Mouse (Mus musculus): Measurements from ENCODE around the gene Bag5. TPM values are rescaled to one million over a fixed set of nuclear protein-coding genes. Genes with fewer than 3 reads are reported as not detected.

Bag5 gene
- polyA plus RNA-seq, 1 experiment from 2014 or later, result 65.5 TPM

DNA sequence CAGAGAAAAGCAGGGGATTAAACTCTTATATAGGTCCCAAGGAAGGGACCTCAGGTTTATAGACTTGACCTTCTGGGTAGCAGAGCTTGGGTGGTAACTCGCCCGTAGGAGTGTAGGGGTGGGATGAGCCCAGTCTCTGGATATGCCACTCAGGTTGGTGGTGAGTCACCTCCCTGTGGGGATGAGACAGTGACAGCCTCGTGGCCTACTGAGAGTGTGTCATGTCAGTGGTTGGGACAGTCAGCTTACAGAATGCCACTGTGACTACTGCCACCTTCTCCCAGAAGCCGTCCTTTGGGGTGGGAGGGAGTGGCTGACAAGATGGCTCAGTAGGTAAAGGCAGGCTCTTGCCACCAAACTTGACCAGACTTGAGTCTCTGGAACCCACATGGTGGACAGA, 26.7 kb downstream of the Bag5 start:
- Histone ChIP-seq H3K4me1 (replicated peaks; ENCODE audit: control insufficient read depth, insufficient read depth, low read length) (peaks cover 25% of the 10 kb centered on the region), H3K27ac (peak overlapping the region; percentile 82), H3K9me3 (ENCODE audit: control insufficient read depth, low read length) (no peaks in the 10 kb centered on the region), H3K4me2 (replicated peaks) (no peak overlapping the region), H3K4me3 (replicated peaks; ENCODE audit: low read length) (no peak overlapping the region), H3K36me3 (replicated peaks; ENCODE audit: control insufficient read depth, insufficient read depth) (peaks cover 11% of the 10 kb centered on the region; the same call in 1 of the 2 replicates), H3K9ac (no peak overlapping the region), H3K27me3 (ENCODE audit: control insufficient read depth, insufficient read depth, low read length) (no peaks in the 10 kb centered on the region)
- ATAC-seq (ENCODE audit: low FRiP score) (no peak), DNase-seq (ENCODE audit: low spot score) (no peak)
- 91% methylated on average over 4 of the region's 4 CpGs for WGBS

DNA sequence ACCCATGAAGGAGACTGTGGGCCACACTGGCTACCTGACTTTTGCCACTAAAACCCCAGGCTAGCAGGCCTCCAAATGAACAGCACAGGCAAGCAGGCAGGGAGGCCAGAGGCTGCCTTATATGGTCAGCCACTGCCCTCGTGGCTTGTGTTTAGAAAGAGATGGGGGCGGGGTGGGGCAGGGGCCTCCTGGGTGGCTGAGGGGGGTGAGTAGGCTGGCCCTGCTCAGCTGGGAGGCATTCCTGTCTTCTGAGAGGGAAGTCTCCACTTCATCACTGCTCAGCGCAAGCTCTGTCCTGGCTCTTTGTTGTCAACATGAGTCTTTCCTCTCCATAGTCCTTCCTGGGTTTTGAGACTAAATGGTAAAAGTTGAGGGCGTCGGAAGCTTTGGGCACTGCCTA, 30.3 kb downstream of the Bag5 start:
- peaks cover 18% of the 10 kb centered on the region; the same call in 1 of the 2 replicates for H3K36me3 ChIP-seq (replicated peaks; ENCODE audit: control insufficient read depth, insufficient read depth)
- H3K9me3 ChIP-seq (ENCODE audit: control insufficient read depth, low read length), result no peaks in the 10 kb centered on the region
- WGBS, result 67% methylated on average over 5 of the region's 5 CpGs
- H3K27me3 ChIP-seq (ENCODE audit: control insufficient read depth, insufficient read depth, low read length), result no peaks in the 10 kb centered on the region
- no peak overlapping the region for H3K9ac ChIP-seq
- no peak overlapping the region for H3K4me3 ChIP-seq (replicated peaks; ENCODE audit: low read length)
- H3K4me2 ChIP-seq (replicated peaks), result no peak overlapping the region
- ATAC-seq (ENCODE audit: low FRiP score) (no peak), DNase-seq (ENCODE audit: low spot score) (no peak)
- H3K4me1 ChIP-seq (replicated peaks; ENCODE audit: control insufficient read depth, insufficient read depth, low read length), result peaks cover 21% of the 10 kb centered on the region
- H3K27ac ChIP-seq, result no peak overlapping the region

DNA sequence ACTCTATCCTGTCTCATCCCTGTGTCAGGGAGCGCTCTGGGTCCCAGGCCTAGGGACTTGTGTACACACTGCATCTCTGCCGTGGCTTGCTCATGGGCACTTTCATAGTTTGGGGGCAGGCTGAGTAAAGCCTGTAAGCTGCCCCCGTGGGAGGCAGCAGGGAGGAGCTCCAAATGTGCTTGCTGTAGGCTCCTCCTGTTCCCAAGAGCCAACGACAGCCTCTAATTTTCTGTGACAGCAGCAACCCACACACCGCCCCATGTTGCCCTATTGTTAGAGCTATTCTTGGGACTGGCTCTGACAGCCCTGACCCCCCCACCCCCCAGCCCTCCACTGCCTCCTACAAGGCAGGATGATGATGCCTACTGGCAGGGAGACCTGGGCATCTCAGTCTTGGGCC, 31.1 kb downstream of the Bag5 start:
- peaks cover 18% of the 10 kb centered on the region; the same call in 1 of the 2 replicates for H3K36me3 ChIP-seq (replicated peaks; ENCODE audit: control insufficient read depth, insufficient read depth)

DNA sequence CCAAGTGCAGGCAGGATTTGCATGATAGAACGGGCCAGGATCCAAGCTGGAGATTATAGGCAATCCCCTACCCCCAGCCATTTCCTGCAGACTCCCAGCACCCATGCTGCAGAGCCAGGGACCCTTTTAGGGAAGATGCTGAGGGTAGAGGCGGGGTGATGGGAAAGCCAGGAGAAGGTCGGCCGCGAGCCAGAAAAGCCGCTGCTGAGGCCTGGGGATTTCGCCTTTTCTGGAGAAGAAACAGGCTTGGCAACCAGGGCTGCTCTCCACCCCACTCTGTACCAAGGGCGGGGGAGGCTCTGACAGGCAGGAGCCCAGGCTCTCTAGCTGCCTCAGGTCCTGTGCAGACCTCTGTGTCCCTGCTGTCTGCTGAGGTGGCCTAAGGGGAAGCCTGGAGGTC, 31.8 kb downstream of the Bag5 start:
- Histone ChIP-seq H3K4me2 (replicated peaks) (no peak overlapping the region), H3K27ac (no peak overlapping the region), H3K36me3 (replicated peaks; ENCODE audit: control insufficient read depth, insufficient read depth) (peaks cover 18% of the 10 kb centered on the region; the same call in 1 of the 2 replicates), H3K27me3 (ENCODE audit: control insufficient read depth, insufficient read depth, low read length) (no peaks in the 10 kb centered on the region), H3K9me3 (ENCODE audit: control insufficient read depth, low read length) (no peaks in the 10 kb centered on the region), H3K9ac (no peak overlapping the region), H3K4me1 (replicated peaks; ENCODE audit: control insufficient read depth, insufficient read depth, low read length) (peaks cover 17% of the 10 kb centered on the region), H3K4me3 (replicated peaks; ENCODE audit: low read length) (no peak overlapping the region)
- DNase-seq (ENCODE audit: low spot score) (no peak), ATAC-seq (ENCODE audit: low FRiP score) (no peak)
- 82% methylated on average over 8 of the region's 8 CpGs for WGBS

More for the DNA sequence above, 31.1 kb downstream of the Bag5 start:
- DNase-seq (ENCODE audit: low spot score) (no peak), ATAC-seq (ENCODE audit: low FRiP score) (no peak)
- 82% methylated on average over 5 of the region's 5 CpGs for WGBS
- no peak overlapping the region for H3K4me3 ChIP-seq (replicated peaks; ENCODE audit: low read length)
- no peaks in the 10 kb centered on the region for H3K9me3 ChIP-seq (ENCODE audit: control insufficient read depth, low read length)
- peaks cover 19% of the 10 kb centered on the region for H3K4me1 ChIP-seq (replicated peaks; ENCODE audit: control insufficient read depth, insufficient read depth, low read length)
- H3K27ac ChIP-seq, result no peak overlapping the region
- no peak overlapping the region for H3K4me2 ChIP-seq (replicated peaks)
- H3K9ac ChIP-seq, result no peak overlapping the region
- no peaks in the 10 kb centered on the region for H3K27me3 ChIP-seq (ENCODE audit: control insufficient read depth, insufficient read depth, low read length)

DNA sequence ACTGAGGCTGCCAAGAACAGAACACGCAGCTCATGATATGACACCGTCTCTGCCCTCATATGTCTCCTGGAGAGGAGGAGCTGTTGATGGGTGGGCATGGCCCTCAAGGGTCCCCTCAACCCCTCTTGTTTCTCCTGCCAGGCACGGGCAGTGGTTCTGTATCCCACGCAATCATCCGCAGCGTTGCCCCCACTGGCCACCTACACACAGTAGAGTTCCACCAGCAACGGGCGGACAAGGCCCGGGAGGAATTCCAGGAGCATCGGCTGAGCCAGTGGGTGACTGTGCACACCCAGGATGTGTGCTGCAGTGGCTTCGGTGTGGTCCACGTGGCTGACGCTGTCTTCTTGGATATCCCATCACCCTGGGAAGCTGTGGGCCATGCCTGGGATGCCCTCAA, 32.4 kb downstream of the Bag5 start:
- DNase-seq (ENCODE audit: low spot score), result no peak
- peaks cover 17% of the 10 kb centered on the region for H3K4me1 ChIP-seq (replicated peaks; ENCODE audit: control insufficient read depth, insufficient read depth, low read length)
- H3K4me2 ChIP-seq (replicated peaks), result no peak overlapping the region
- H3K9me3 ChIP-seq (ENCODE audit: control insufficient read depth, low read length), result no peaks in the 10 kb centered on the region
- no peaks in the 10 kb centered on the region for H3K27me3 ChIP-seq (ENCODE audit: control insufficient read depth, insufficient read depth, low read length)
- no peak for ATAC-seq (ENCODE audit: low FRiP score)
- H3K9ac ChIP-seq, result no peak overlapping the region
- 94% methylated on average over 13 of the region's 13 CpGs for WGBS
- H3K36me3 ChIP-seq (replicated peaks; ENCODE audit: control insufficient read depth, insufficient read depth), result peaks cover 18% of the 10 kb centered on the region; the same call in 1 of the 2 replicates
- H3K27ac ChIP-seq, result no peak overlapping the region
- H3K4me3 ChIP-seq (replicated peaks; ENCODE audit: low read length), result no peak overlapping the region

DNA sequence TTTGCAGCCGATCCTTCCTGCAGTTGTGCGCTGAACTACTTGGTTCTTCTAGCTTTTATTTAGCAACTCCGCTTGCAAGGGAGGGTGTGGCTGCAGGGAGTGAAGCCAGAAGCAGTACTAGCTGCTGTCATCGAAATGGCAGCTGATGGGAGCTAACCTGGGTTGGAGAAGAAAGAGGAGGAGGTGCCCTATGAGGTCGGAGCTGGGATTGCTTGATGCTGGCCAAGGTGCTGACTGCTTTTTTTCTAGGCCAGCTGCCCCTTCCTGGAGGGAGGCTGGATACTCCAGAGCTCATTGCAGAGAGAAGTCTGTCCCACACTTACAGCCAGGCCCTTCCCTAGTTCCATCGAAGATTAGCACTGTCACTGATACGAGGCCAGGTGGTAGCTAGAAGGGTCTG, 34.1 kb downstream of the Bag5 start:
- WGBS, result 60% methylated on average over 7 of the region's 7 CpGs
- H3K36me3 ChIP-seq (replicated peaks; ENCODE audit: control insufficient read depth, insufficient read depth), result peaks cover 18% of the 10 kb centered on the region; the same call in 1 of the 2 replicates
- ATAC-seq (ENCODE audit: low FRiP score) (no peak), DNase-seq (ENCODE audit: low spot score) (no peak)
- no peaks in the 10 kb centered on the region for H3K27me3 ChIP-seq (ENCODE audit: control insufficient read depth, insufficient read depth, low read length)
- peaks cover 17% of the 10 kb centered on the region for H3K4me1 ChIP-seq (replicated peaks; ENCODE audit: control insufficient read depth, insufficient read depth, low read length)
- H3K9ac ChIP-seq, result peak overlapping the region; percentile 70; the same call in 1 of the 2 replicates
- no peaks in the 10 kb centered on the region for H3K9me3 ChIP-seq (ENCODE audit: control insufficient read depth, low read length)
- H3K4me2 ChIP-seq (replicated peaks), result peak overlapping the region; percentile 79
- H3K4me3 ChIP-seq (replicated peaks; ENCODE audit: low read length), result peak overlapping the region; percentile 87
- H3K27ac ChIP-seq, result no peak overlapping the region

DNA sequence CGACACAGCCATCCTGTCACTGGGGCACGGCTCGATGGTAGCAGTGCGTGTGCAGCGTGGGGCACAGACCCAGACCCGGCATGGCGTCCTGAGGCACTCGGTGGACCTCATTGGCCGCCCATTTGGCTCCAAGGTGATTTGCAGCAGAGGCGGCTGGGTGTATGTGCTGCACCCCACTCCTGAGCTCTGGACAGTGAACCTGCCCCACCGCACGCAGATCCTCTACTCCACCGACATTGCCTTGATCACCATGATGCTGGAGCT, 34.5 kb downstream of the Bag5 start:
- 9% methylated on average over 13 of the region's 13 CpGs for WGBS
- H3K27ac ChIP-seq, result no peak overlapping the region
- H3K4me2 ChIP-seq (replicated peaks), result peak overlapping the region; percentile 79
- H3K9me3 ChIP-seq (ENCODE audit: control insufficient read depth, low read length), result no peaks in the 10 kb centered on the region
- H3K9ac ChIP-seq, result peak overlapping the region; percentile 70
- H3K36me3 ChIP-seq (replicated peaks; ENCODE audit: control insufficient read depth, insufficient read depth), result peaks cover 18% of the 10 kb centered on the region; the same call in 1 of the 2 replicates
- no peak for ATAC-seq (ENCODE audit: low FRiP score)
- H3K27me3 ChIP-seq (ENCODE audit: control insufficient read depth, insufficient read depth, low read length), result no peaks in the 10 kb centered on the region
- no peak for DNase-seq (ENCODE audit: low spot score)
- H3K4me1 ChIP-seq (replicated peaks; ENCODE audit: control insufficient read depth, insufficient read depth, low read length), result peaks cover 17% of the 10 kb centered on the region
- H3K4me3 ChIP-seq (replicated peaks; ENCODE audit: low read length), result peak overlapping the region; percentile 87

DNA sequence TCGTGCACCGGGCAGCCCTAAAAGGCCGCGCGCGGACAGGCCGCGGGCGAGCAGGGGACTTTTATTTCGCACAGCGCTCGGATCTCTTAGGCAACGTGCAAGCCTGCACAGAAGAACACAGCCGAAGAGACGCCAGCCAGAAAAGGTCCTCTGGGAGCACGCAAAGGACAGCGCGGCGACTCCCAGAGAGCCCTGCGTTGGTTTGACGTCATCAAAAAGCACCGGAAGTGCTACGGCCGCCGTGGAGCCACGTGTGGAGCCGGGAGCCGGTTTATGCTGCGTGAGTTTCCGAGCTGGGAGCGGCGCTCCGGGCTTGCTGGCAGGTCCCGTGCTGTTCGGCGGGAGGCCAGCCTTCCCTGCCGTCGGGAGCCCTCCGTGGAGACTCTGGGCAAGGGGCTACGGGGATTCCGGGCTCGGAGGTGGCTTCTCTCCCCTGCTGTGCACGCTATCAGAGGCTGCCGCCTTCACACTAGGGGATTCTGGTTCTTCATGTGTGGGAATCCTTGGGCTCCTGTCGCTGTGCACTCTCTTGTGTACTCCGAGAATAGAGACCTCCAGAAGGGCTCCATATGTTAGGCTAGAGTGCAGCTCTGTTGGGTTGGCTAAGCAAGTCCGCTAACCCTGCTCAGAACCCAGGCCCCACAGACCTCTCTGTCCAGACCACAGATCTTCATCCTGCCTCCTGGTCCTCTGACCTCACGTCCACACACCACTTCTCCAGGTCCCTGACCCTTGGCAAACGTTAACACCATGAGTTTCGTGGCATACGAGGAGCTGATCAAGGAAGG, 35.0 kb downstream of the Bag5 start, which contains the start of gene Trmt61a:
Gene Trmt61a, plus strand, starts transcription at position 224 of the 788 bp plus-strand sequence.
- Histone ChIP-seq H3K4me1 (replicated peaks; ENCODE audit: control insufficient read depth, insufficient read depth, low read length) (peaks cover 17% of the 10 kb centered on the region), H3K27me3 (ENCODE audit: control insufficient read depth, insufficient read depth, low read length) (no peaks in the 10 kb centered on the region), H3K4me3 (replicated peaks; ENCODE audit: low read length) (peak within 1 kb of the TSS; percentile 87), H3K27ac (peak within 1 kb of the TSS; percentile 96), H3K36me3 (replicated peaks; ENCODE audit: control insufficient read depth, insufficient read depth) (0 out of 2 replicates have a peak, but pooled peaks cover 18% of the 10 kb centered on the region), H3K4me2 (replicated peaks) (peak within 1 kb of the TSS; percentile 79), H3K9me3 (ENCODE audit: control insufficient read depth, low read length) (no peaks in the 10 kb centered on the region), H3K9ac (peak within 1 kb of the TSS; percentile 70)
- ATAC-seq (ENCODE audit: low FRiP score) (peak; percentile 91), DNase-seq (ENCODE audit: low spot score) (peak; percentile 97)
- WGBS, result under 1% methylated on average over 51 of the region's 51 CpGs

DNA sequence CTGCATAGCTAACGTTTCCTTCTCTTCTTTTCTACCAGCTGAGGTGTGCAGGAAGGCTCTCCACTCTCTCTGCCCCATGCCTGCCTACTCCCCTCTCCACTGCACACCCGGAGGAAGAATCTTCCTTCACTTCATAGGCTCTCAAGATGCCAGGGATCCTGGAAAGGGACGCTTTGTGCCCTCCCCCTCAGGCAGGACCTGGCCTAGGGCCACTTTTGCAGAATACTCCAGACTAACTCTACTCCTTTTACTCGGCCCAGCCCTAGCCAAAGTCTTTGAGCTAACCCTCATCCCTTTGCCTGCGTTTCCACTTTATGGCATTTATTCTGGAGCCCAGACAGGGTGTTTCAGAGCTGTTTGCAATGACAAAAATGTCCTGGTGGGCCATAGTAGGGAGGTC, 35.6 kb downstream of the Bag5 start:
- ATAC-seq (ENCODE audit: low FRiP score) (peak; percentile 41), DNase-seq (ENCODE audit: low spot score) (peak; percentile 40)
- WGBS, result 8% methylated on average over 5 of the region's 5 CpGs

More for the DNA sequence above, 35.6 kb downstream of the Bag5 start:
- 0 out of 2 replicates have a peak, but pooled peaks cover 14% of the 10 kb centered on the region for H3K36me3 ChIP-seq (replicated peaks; ENCODE audit: control insufficient read depth, insufficient read depth)
- H3K27ac ChIP-seq, result peak overlapping the region; percentile 96
- no peaks in the 10 kb centered on the region for H3K27me3 ChIP-seq (ENCODE audit: control insufficient read depth, insufficient read depth, low read length)
- H3K4me1 ChIP-seq (replicated peaks; ENCODE audit: control insufficient read depth, insufficient read depth, low read length), result peaks cover 23% of the 10 kb centered on the region
- peak overlapping the region; percentile 87 for H3K4me3 ChIP-seq (replicated peaks; ENCODE audit: low read length)
- peak overlapping the region; percentile 79 for H3K4me2 ChIP-seq (replicated peaks)
- H3K9me3 ChIP-seq (ENCODE audit: control insufficient read depth, low read length), result no peaks in the 10 kb centered on the region
- peak overlapping the region; percentile 70 for H3K9ac ChIP-seq

Measured in hindbrain, embryonic 14.5 days (tissue).